Mouse (Mus musculus) G1E (cell line): ENCODE results near the gene Plekhg1.

Source experiments
- CTCF ChIP-seq: IDR thresholded peaks from 2 replicates; pipeline ENCODE4 v1.5.1; 2012; ENCODE audit warnings: low read depth, low read length, inconsistent platforms, mixed read lengths
- GATA2 ChIP-seq: IDR thresholded peaks from 2 replicates; pipeline ENCODE4 v1.6.1; 2012; ENCODE audit warnings: low read depth, low read length, inconsistent platforms, borderline replicate concordance
- POLR2AphosphoS5 ChIP-seq: IDR thresholded peaks from 2 replicates; pipeline ENCODE4 v1.6.1; 2012; ENCODE audit warnings: low read depth, low read length, inconsistent platforms; ENCODE audit not compliant: insufficient replicate concordance
- TAL1 ChIP-seq: conservative IDR thresholded peaks from 2 replicates; pipeline ENCODE4 v1.6.1; 2012; ENCODE audit warnings: low read depth, low read length, inconsistent platforms, mixed read lengths

DNA sequence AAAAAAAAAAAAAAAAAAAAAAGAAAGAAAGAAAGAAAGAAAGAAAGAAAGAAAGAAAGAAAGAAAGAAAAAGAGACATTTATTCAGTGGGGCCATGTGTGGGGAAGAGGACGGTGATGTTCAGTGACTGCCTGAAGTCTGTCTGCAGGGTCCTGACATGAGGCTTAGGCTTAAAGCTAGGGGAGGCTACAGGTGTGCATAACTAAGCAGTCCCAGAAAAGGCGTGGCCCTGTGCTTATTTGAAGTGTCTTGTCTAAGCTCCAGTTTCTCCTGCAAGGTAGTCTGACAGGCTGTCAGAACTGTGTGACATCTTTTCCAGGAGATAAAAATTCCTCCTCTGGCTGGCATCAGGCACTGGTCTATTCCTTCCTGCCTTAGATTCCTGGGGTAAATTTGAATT is 37.6 kb upstream of the Plekhg1 start:
- TF ChIP-seq CTCF (no peak), POLR2AphosphoS5 (no peak), TAL1 (no peak), GATA2 (no peak)
